Mouse (Mus musculus) stomach, embryonic 14.5 days (tissue): ENCODE data around the gene Ctc1. TPM values are rescaled to one million over a fixed set of nuclear protein-coding genes. Genes with fewer than 3 reads are reported as not detected.
A peak's percentile ranks its signal among the peaks of the same experiment; 100 is the strongest.

Experiments used
- ATAC-seq: fragments of 200-750 bp; cut with Nextera tagmentation; 2 replicates; pipeline ENCODE4 v1.8.0; 2017; ENCODE audit warnings: low read depth, moderate TSS enrichment; ENCODE audit not compliant: insufficient number of reproducible peaks, insufficient read depth, low FRiP score
- H3K27ac ChIP-seq: fragments of 300-500 bp; sonication (generic); 2 replicates; pipeline ENCODE4 v1.5.1; 2014; ENCODE audit warnings: mild to moderate bottlenecking, low read length, moderate library complexity, mixed read lengths
- H3K27me3 ChIP-seq: fragments of 300-500 bp; sonication (generic); 2 replicates; pipeline ENCODE4 v1.6.1; 2014; ENCODE audit warnings: low read length, control low read depth, mixed read lengths; ENCODE audit not compliant: control insufficient read depth, insufficient read depth
- H3K36me3 ChIP-seq: fragments of 300-500 bp; sonication (generic); 2 replicates; pipeline ENCODE4 v1.6.1; 2014; ENCODE audit warnings: mild to moderate bottlenecking, control low read depth, low read length, moderate library complexity, mixed read lengths; ENCODE audit not compliant: control insufficient read depth, insufficient read depth
- H3K4me1 ChIP-seq: fragments of 300-500 bp; sonication (generic); 2 replicates; pipeline ENCODE4 v1.6.1; 2014; ENCODE audit warnings: low read length, control low read depth, mixed read lengths; ENCODE audit not compliant: control insufficient read depth, insufficient read depth
- H3K4me2 ChIP-seq: fragments of 300-500 bp; sonication (generic); replicated peaks from 2 replicates; pipeline ENCODE4 v1.6.1; 2014; ENCODE audit warnings: low read depth, low read length, control low read depth
- H3K4me3 ChIP-seq: fragments of 300-500 bp; sonication (generic); 2 replicates; pipeline ENCODE4 v1.5.1; 2014; ENCODE audit warnings: low read depth, low read length, control low read depth
- H3K9ac ChIP-seq: fragments of 300-500 bp; sonication (generic); replicated peaks from 2 replicates; pipeline ENCODE4 v1.6.1; 2014; ENCODE audit warnings: low read depth, mild to moderate bottlenecking, control low read depth, low read length, moderate library complexity, mixed read lengths
- H3K9me3 ChIP-seq: fragments of 300-500 bp; sonication (generic); 2 replicates; pipeline ENCODE4 v1.6.1; 2016; ENCODE audit warnings: low read depth, low read length, control low read depth; ENCODE audit not compliant: control insufficient read depth
- WGBS: fragments of 180-500 bp; shearing (Covaris S2); extraction: QIAGEN DNeasy Blood & Tissue Kit; methylation state at CpG from one replicate; pipeline ENCODE4 v1.1.7; 2014; 5-methylcytosine and 5-hydroxymethylcytosine counted together
- polyA plus RNA-seq: library from polyadenylated mRNA; unstranded; fragments of >200 nt; fragmentation: Nextera tagmentation; extraction: Ambion mirVana; gene quantifications from 2 replicates; pipeline ENCODE4 v1.2.1, GENCODE M21; 2014

Ctc1 gene
- polyA plus RNA-seq, 1 experiment from 2014 or later, result 47.3 TPM

DNA sequence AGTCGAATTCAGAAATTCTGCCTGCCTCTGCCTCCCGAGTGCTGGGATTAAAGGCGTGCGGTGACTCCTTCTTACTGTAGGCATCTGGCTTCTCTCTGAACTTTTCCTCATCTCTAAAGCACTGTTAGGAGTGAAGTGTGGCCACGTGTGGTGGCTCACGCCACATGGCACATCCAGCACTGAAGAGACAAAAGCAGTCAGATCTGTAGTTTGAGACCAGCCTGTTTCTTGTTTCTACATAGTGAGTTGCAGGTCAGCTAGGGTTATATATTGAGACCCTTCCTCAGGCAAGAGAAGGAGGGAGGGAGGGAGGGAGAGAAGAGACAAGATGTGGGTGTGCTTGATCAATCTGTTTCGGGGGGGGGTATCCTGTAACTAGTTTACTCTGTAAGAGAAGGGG lies 40.6 kb upstream of the Ctc1 start, which contains the start of gene Rangrf:
Rangrf (minus strand) TSS at position 101 of the 400 bp plus-strand sequence.
- peaks cover 5% of the 10 kb centered on the region; the same call in 1 of the 2 replicates for H3K4me1 ChIP-seq
- H3K4me3 ChIP-seq, result peak within 1 kb of the TSS; percentile 36
- H3K9ac ChIP-seq, result no peak within 1 kb of the TSS

GRCm38 (mm10) chr11:68975601-68976000 lies 40.1 kb upstream of the Ctc1 start:
- H3K36me3 ChIP-seq, result no peaks in the 10 kb centered on the region
- WGBS, result 90% methylated on average over 1 of the region's 1 CpGs
- no peak overlapping the region for H3K4me3 ChIP-seq
- H3K9me3 ChIP-seq, result no peaks in the 10 kb centered on the region
- no peak overlapping the region for H3K27ac ChIP-seq
- ATAC-seq, result no peak
- no peaks in the 10 kb centered on the region for H3K27me3 ChIP-seq
- no peak overlapping the region for H3K4me2 ChIP-seq
- H3K4me1 ChIP-seq, result peaks cover 5% of the 10 kb centered on the region; the same call in 1 of the 2 replicates
- no peak overlapping the region for H3K9ac ChIP-seq

More for the DNA sequence above, 40.6 kb upstream of the Ctc1 start, which contains the start of gene Rangrf:
- 72% methylated on average over 7 of the region's 7 CpGs for WGBS
- no peak within 1 kb of the TSS for H3K27ac ChIP-seq
- no peaks in the 10 kb centered on the region for H3K9me3 ChIP-seq
- H3K27me3 ChIP-seq, result no peaks in the 10 kb centered on the region
- H3K36me3 ChIP-seq, result no peaks in the 10 kb centered on the region
- ATAC-seq, result no peak
- H3K4me2 ChIP-seq, result peak within 1 kb of the TSS; percentile 58

DNA sequence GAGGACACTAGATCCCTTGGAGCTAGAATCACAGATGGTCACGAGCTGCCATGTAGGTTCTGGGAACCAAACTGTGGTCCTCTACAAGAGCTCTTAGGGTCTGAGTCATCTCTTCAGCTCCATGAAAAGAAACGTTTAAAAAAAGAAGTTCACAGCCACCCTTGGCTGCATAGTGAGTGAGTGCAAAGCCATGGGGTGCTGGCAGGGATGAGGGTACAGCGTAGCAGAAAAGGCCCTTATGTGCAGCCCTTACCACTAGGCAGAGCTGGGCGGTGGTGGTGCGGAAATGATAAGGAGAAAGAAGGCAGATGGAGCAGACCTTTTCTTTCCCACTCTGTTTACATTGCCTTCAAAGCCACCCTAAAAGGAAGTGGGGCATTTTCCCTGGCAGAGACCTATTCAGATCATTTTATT lies 36.4 kb upstream of the Ctc1 start:
- H3K9ac ChIP-seq, result no peak overlapping the region
- peak; percentile 84 for ATAC-seq
- H3K27ac ChIP-seq, result peak overlapping the region; percentile 52; the same call in 1 of the 2 replicates
- no peaks in the 10 kb centered on the region for H3K27me3 ChIP-seq
- H3K36me3 ChIP-seq, result no peaks in the 10 kb centered on the region
- H3K4me3 ChIP-seq, result no peak overlapping the region
- H3K4me1 ChIP-seq, result no peaks in the 10 kb centered on the region
- WGBS, result 45% methylated on average over 5 of the region's 5 CpGs
- no peaks in the 10 kb centered on the region for H3K9me3 ChIP-seq
- no peak overlapping the region for H3K4me2 ChIP-seq

DNA sequence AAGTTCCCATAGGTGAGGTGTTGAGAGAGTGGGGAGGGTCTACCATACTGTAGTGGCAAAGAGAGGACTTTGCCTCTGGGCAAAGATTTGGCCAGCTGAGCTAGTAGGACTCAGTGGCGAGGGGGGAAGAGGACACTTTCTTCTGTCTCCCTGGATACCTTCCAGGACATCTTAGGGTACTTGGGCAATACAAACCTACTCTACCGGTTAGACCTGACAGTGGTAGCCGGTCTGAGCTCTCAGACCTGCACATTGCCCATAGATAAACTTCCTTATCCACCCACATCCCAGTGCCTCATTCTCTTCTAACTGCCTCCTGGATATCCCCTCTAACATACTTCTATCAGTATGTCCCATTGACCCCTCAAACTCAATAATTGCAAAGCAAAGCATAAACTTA lies 34.8 kb upstream of the Ctc1 start:
- Histone ChIP-seq H3K9me3 (no peaks in the 10 kb centered on the region), H3K4me2 (no peak overlapping the region), H3K4me3 (no peak overlapping the region), H3K27ac (no peak overlapping the region), H3K27me3 (no peaks in the 10 kb centered on the region), H3K4me1 (no peaks in the 10 kb centered on the region), H3K36me3 (no peaks in the 10 kb centered on the region), H3K9ac (no peak overlapping the region)
- 65% methylated on average over 3 of the region's 3 CpGs for WGBS
- ATAC-seq, result no peak

DNA sequence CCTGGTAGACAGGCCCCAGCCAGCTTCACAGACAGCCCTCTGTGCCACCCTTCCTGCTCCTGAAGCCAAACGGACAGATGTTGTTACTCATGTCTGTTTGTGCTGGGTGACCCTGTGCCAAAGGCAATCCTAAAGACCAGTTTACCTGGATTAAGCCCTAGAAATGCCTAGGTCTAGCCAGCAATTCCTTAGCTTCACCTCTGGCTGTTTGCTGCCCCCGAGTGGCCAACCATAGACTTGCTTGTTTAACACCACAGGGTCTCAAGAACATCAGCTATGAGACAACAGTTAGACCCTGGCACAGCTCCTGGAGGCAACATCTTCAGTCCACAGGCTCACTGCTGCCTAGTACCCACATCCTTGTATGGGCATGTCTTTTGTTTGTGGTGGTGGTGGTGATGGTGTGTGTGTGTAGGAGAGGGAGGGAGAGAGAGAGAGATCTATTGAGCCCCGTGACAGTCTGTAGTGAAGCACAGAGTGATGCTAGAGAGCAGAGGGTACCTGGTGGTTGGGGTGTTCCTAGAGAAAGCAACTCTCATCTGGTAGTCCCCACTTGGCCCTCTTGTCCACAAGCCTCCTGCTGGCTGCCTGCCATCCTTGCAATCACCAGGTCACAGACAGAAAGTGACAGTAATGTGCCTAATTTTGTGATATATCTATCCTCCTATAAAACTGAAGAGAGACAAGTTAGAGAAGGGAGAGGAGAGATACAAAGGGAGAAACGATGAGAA lies 32.9 kb upstream of the Ctc1 start:
- Histone ChIP-seq H3K4me1 (no peaks in the 10 kb centered on the region), H3K4me2 (no peak overlapping the region), H3K27me3 (no peaks in the 10 kb centered on the region), H3K27ac (no peak overlapping the region), H3K9ac (no peak overlapping the region), H3K4me3 (no peak overlapping the region), H3K36me3 (peaks cover 7% of the 10 kb centered on the region; the same call in 1 of the 2 replicates), H3K9me3 (no peaks in the 10 kb centered on the region)
- ATAC-seq, result no peak; the same call in 1 of the 2 replicates
- 23% methylated on average over 4 of the region's 4 CpGs for WGBS

DNA sequence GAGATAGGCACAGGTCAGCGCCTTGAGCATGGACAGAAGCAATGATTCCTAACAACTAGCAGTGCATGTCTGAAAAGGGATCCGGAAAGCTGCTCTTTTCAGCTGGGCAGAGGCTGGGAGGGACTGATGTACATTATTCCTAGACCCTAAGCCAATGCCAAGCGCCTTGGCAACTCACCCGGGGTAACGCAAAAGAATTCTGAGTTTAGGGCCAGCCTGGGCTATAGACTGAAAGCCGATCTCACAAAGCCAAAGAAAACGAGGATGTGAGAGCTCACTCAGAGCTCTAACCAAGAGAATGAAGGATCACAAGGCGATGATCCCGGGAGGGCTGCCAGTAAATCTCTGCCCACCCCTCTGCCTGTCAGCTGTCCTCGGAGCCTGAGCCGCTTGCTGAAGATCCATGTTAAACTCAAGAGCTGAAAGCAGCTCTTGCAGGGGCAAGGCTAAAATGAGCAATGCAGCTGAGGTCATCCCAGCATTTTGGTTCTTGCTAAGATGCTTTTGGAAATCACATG lies 28.3 kb upstream of the Ctc1 start:
- no peaks in the 10 kb centered on the region for H3K27me3 ChIP-seq
- no peaks in the 10 kb centered on the region for H3K4me1 ChIP-seq
- no peaks in the 10 kb centered on the region for H3K9me3 ChIP-seq
- ATAC-seq, result no peak
- no peak overlapping the region for H3K4me2 ChIP-seq
- no peak overlapping the region for H3K4me3 ChIP-seq
- no peak overlapping the region for H3K9ac ChIP-seq
- peaks cover 42% of the 10 kb centered on the region; the same call in 1 of the 2 replicates for H3K36me3 ChIP-seq
- H3K27ac ChIP-seq, result no peak overlapping the region
- 92% methylated on average over 11 of the region's 11 CpGs for WGBS

DNA sequence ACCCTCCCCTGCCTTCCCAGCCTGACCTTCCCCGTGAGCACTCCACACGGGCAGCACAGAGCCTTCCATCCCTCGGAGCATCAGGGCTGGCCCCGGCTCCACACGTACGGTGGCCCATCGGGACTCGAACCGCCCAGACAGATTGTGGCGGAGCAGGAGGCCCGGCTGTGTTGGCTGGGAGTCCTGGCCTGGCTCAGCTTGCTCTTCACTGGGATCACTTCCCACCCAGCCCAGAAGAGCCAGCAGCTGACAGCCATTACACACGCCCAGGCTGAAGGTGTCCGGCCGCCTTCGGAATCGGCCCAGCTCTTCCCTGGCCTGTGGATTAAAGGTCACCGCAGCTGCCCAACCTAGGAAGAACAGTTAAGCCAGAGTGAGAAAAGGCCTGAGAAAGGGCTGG lies 27.4 kb upstream of the Ctc1 start:
- Histone ChIP-seq H3K36me3 (peaks cover 46% of the 10 kb centered on the region), H3K9ac (no peak overlapping the region), H3K4me3 (no peak overlapping the region), H3K4me2 (no peak overlapping the region), H3K27me3 (no peaks in the 10 kb centered on the region), H3K4me1 (no peaks in the 10 kb centered on the region), H3K9me3 (no peaks in the 10 kb centered on the region), H3K27ac (no peak overlapping the region)
- WGBS, result 96% methylated on average over 17 of the region's 17 CpGs
- no peak for ATAC-seq

DNA sequence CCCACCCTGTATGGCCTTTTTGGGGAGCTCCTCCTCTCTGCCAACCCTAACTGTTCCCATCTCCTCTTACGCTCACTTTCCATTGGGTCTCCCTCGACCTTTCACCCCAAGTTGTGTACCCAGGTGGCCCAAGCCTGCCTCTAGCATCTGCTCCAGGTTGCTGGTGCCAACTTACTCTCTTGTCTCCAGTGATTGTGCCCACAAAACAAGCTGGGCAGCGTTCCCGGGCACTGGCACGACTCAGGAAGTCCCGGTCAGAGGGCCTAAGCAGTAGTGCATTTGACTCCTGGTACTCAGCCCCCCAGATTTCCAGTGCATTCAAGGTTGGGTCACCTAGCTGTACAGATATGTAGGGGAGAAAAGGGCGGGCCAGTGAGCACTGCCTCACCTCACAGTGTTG lies 22.6 kb upstream of the Ctc1 start:
- Histone ChIP-seq H3K9ac (no peak overlapping the region), H3K4me1 (no peaks in the 10 kb centered on the region), H3K27ac (no peak overlapping the region), H3K27me3 (no peaks in the 10 kb centered on the region), H3K9me3 (no peaks in the 10 kb centered on the region), H3K4me2 (no peak overlapping the region), H3K4me3 (no peak overlapping the region), H3K36me3 (peaks cover 72% of the 10 kb centered on the region)
- whole genome bisulfite sequencing, result 88% methylated on average over 7 of the region's 7 CpGs
- no peak for ATAC-seq
